Mouse (Mus musculus): Measurements from ENCODE around the gene Fam69a. TPM values are rescaled to one million over a fixed set of nuclear protein-coding genes. Genes with fewer than 3 reads are reported as not detected.
A peak's percentile ranks its signal among the peaks of the same experiment; 100 is the strongest.
"Not testable (repeated sequence)": the region's sequence is repeated elsewhere in the genome, so short reads cannot be mapped to it uniquely, and the experiment has no call there.

Fam69a gene
- polyA plus RNA-seq (2012; rRNA removed) = 0.08 and 0.30 TPM in 2 replicates

GRCm38 (mm10) chr5:107986967-107987834 lies at the start of gene Fam69a:
Fam69a (minus strand) TSS chr5:107987085.
- peak within 1 kb of the TSS; percentile 68 for H3K27ac ChIP-seq (ENCODE audit: insufficient read depth, low read depth, low read length)
- peaks cover 4% of the 10 kb centered on the region; the same call in 1 of the 2 replicates for H3K4me1 ChIP-seq (ENCODE audit: control insufficient read depth, insufficient read depth, insufficient read length, low read length)
- H3K27me3 ChIP-seq (ENCODE audit: control insufficient read depth, insufficient read depth, low read length) = no peaks in the 10 kb centered on the region
- no peaks in the 10 kb centered on the region for H3K36me3 ChIP-seq (ENCODE audit: control insufficient read depth, insufficient read depth, low read length)
- 1% methylated on average over 88 of the region's 91 CpGs for WGBS
- peak within 1 kb of the TSS; percentile 95 for H3K4me3 ChIP-seq (ENCODE audit: low read depth, low read length)
- no peak for TF ChIP-seq POLR2A (IDR thresholded peaks at IDR 0.05; ENCODE audit: low read depth, low read length)
- no peak for TF ChIP-seq CTCF (IDR thresholded peaks at IDR 0.05; ENCODE audit: extremely low read depth, insufficient read length, insufficient replicate concordance, low read depth, low read length)

GRCm38 (mm10) chr5:108035523-108035922 lies 48.6 kb upstream of the Fam69a start:
- H3K27me3 ChIP-seq (ENCODE audit: control insufficient read depth, insufficient read depth, low read length) = no peaks in the 10 kb centered on the region
- no peak overlapping the region for H3K27ac ChIP-seq (ENCODE audit: insufficient read depth, low read depth, low read length)
- no peaks in the 10 kb centered on the region for H3K36me3 ChIP-seq (ENCODE audit: control insufficient read depth, insufficient read depth, low read length)
- WGBS = 42% methylated on average over 2 of the region's 2 CpGs
- H3K4me3 ChIP-seq (ENCODE audit: low read depth, low read length) = no peak overlapping the region
- TF ChIP-seq POLR2A (IDR thresholded peaks at IDR 0.05; ENCODE audit: low read depth, low read length) (no peak), CTCF (IDR thresholded peaks at IDR 0.05; ENCODE audit: extremely low read depth, insufficient read length, insufficient replicate concordance, low read depth, low read length) (no peak)
- H3K4me1 ChIP-seq (ENCODE audit: control insufficient read depth, insufficient read depth, insufficient read length, low read length) = no peaks in the 10 kb centered on the region

- H3K27ac ChIP-seq (ENCODE audit: insufficient read depth, low read depth, low read length) = no peak overlapping the region
- TF ChIP-seq CTCF (IDR thresholded peaks at IDR 0.05; ENCODE audit: extremely low read depth, insufficient read length, insufficient replicate concordance, low read depth, low read length) (peak; percentile 3; the same call in 1 of the 2 replicates), POLR2A (IDR thresholded peaks at IDR 0.05; ENCODE audit: low read depth, low read length) (no peak)
- 36% methylated on average over 4 of the region's 4 CpGs for WGBS
These were observed 47.3 kb upstream of the Fam69a start for GRCm38 (mm10) chr5:108034194-108034593.

GRCm38 (mm10) chr5:108031267-108031666 lies 44.4 kb upstream of the Fam69a start:
- TF ChIP-seq POLR2A (IDR thresholded peaks at IDR 0.05; ENCODE audit: low read depth, low read length) (no peak), CTCF (IDR thresholded peaks at IDR 0.05; ENCODE audit: extremely low read depth, insufficient read length, insufficient replicate concordance, low read depth, low read length) (no peak)
- 90% methylated on average over 4 of the region's 4 CpGs for WGBS
- Histone ChIP-seq H3K4me3 (ENCODE audit: low read depth, low read length) (no peak overlapping the region), H3K36me3 (ENCODE audit: control insufficient read depth, insufficient read depth, low read length) (no peaks in the 10 kb centered on the region), H3K27me3 (ENCODE audit: control insufficient read depth, insufficient read depth, low read length) (no peaks in the 10 kb centered on the region), H3K27ac (ENCODE audit: insufficient read depth, low read depth, low read length) (no peak overlapping the region), H3K4me1 (ENCODE audit: control insufficient read depth, insufficient read depth, insufficient read length, low read length) (no peaks in the 10 kb centered on the region)

More at GRCm38 (mm10) chr5:108034194-108034593, 47.3 kb upstream of the Fam69a start:
- no peaks in the 10 kb centered on the region for H3K27me3 ChIP-seq (ENCODE audit: control insufficient read depth, insufficient read depth, low read length)
- H3K36me3 ChIP-seq (ENCODE audit: control insufficient read depth, insufficient read depth, low read length) = no peaks in the 10 kb centered on the region
- no peak overlapping the region for H3K4me3 ChIP-seq (ENCODE audit: low read depth, low read length)
- no peaks in the 10 kb centered on the region for H3K4me1 ChIP-seq (ENCODE audit: control insufficient read depth, insufficient read depth, insufficient read length, low read length)

GRCm38 (mm10) chr5:108029968-108030367 lies 43.1 kb upstream of the Fam69a start:
- TF ChIP-seq POLR2A (IDR thresholded peaks at IDR 0.05; ENCODE audit: low read depth, low read length) (no peak), CTCF (IDR thresholded peaks at IDR 0.05; ENCODE audit: extremely low read depth, insufficient read length, insufficient replicate concordance, low read depth, low read length) (no peak)
- 64% methylated on average over 2 of the region's 2 CpGs for WGBS
- H3K27ac ChIP-seq (ENCODE audit: insufficient read depth, low read depth, low read length) = no peak overlapping the region

GRCm38 (mm10) chr5:108028797-108029536 lies 42.1 kb upstream of the Fam69a start:
- not testable (repeated sequence) for H3K36me3 ChIP-seq (ENCODE audit: control insufficient read depth, insufficient read depth, low read length); H3K27me3 ChIP-seq (ENCODE audit: control insufficient read depth, insufficient read depth, low read length); H3K27ac ChIP-seq (ENCODE audit: insufficient read depth, low read depth, low read length); H3K4me3 ChIP-seq (ENCODE audit: low read depth, low read length); H3K4me1 ChIP-seq (ENCODE audit: control insufficient read depth, insufficient read depth, insufficient read length, low read length)
- WGBS = 89% methylated on average over 7 of the region's 7 CpGs

More at GRCm38 (mm10) chr5:108029968-108030367, 43.1 kb upstream of the Fam69a start:
- Histone ChIP-seq H3K4me3 (ENCODE audit: low read depth, low read length) (no peak overlapping the region), H3K4me1 (ENCODE audit: control insufficient read depth, insufficient read depth, insufficient read length, low read length) (no peaks in the 10 kb centered on the region), H3K36me3 (ENCODE audit: control insufficient read depth, insufficient read depth, low read length) (no peaks in the 10 kb centered on the region), H3K27me3 (ENCODE audit: control insufficient read depth, insufficient read depth, low read length) (no peaks in the 10 kb centered on the region)

- WGBS = 73% methylated on average over 4 of the region's 4 CpGs
- Histone ChIP-seq H3K36me3 (ENCODE audit: control insufficient read depth, insufficient read depth, low read length) (no peaks in the 10 kb centered on the region), H3K27ac (ENCODE audit: insufficient read depth, low read depth, low read length) (no peak overlapping the region), H3K27me3 (ENCODE audit: control insufficient read depth, insufficient read depth, low read length) (no peaks in the 10 kb centered on the region), H3K4me1 (ENCODE audit: control insufficient read depth, insufficient read depth, insufficient read length, low read length) (no peaks in the 10 kb centered on the region), H3K4me3 (ENCODE audit: low read depth, low read length) (no peak overlapping the region)
- TF ChIP-seq POLR2A (IDR thresholded peaks at IDR 0.05; ENCODE audit: low read depth, low read length) (no peak), CTCF (IDR thresholded peaks at IDR 0.05; ENCODE audit: extremely low read depth, insufficient read length, insufficient replicate concordance, low read depth, low read length) (no peak)
These were observed 41.3 kb upstream of the Fam69a start for GRCm38 (mm10) chr5:108028230-108028629.

Measured in small intestine, adult 2 months (tissue).